Mouse (Mus musculus) CH12.LX (cell line): ENCODE results near the gene Frmd5. TPM values are rescaled to one million over a fixed set of nuclear protein-coding genes. Genes with fewer than 3 reads are reported as not detected.

Experiments
- DNase-seq: peaks from one replicate; pipeline ENCODE4 v3.0.0-alpha.2; 2013; ENCODE audit errors: extremely low read depth
- H3K27ac ChIP-seq: 2 replicates; pipeline ENCODE4 v1.5.1; 2012; ENCODE audit warnings: low read depth, mild to moderate bottlenecking, control low read depth, moderate library complexity; ENCODE audit not compliant: insufficient read depth
- H3K27me3 ChIP-seq: replicated peaks from 2 replicates; pipeline ENCODE3; 2012; ENCODE audit warnings: inconsistent platforms
- H3K36me3 ChIP-seq, 2 experiments: replicated peaks in 1 of 2; 2 replicates each; pipeline versions ENCODE3 to v1.6.1; 2012; ENCODE audit warnings: inconsistent platforms in 1 of 2, low read length in 1 of 2, mild to moderate bottlenecking in 1 of 2, mixed read lengths in 1 of 2, moderate library complexity in 1 of 2; ENCODE audit not compliant: control insufficient read depth in 1 of 2, insufficient read depth in 1 of 2
- H3K4me1 ChIP-seq, 2 experiments: 2 replicates each; pipeline ENCODE4 v1.6.1; 2012; ENCODE audit warnings: inconsistent platforms in 1 of 2, moderate library complexity in 1 of 2; ENCODE audit not compliant: insufficient read depth in 2 of 2, control insufficient read depth in 1 of 2
- H3K4me2 ChIP-seq: 2 replicates; pipeline ENCODE4 v1.6.1; 2012; ENCODE audit warnings: low read depth, mild to moderate bottlenecking, control low read depth; ENCODE audit not compliant: poor library complexity, insufficient read depth, severe bottlenecking
- H3K4me3 ChIP-seq, 3 experiments: fragments of 150-350 bp in 1 of 3; sonication (generic) in 1 of 3; replicated peaks in 1 of 3; 2 replicates each; pipeline versions ENCODE3 to v1.5.1; 2011 to 2012; ENCODE audit warnings: low read depth in 2 of 3, low read length in 2 of 3, mild to moderate bottlenecking in 2 of 3, moderate library complexity in 2 of 3, control low read depth in 1 of 3, improper control_type of control experiment in 1 of 3, inconsistent platforms in 1 of 3, mixed read lengths in 1 of 3; ENCODE audit not compliant: poor library complexity in 1 of 3
- H3K79me2 ChIP-seq: replicated peaks from 2 replicates; pipeline ENCODE4 v1.6.1; 2012; ENCODE audit warnings: mild to moderate bottlenecking, moderate library complexity; ENCODE audit not compliant: control insufficient read depth, poor library complexity, insufficient read depth, severe bottlenecking; ENCODE audit errors: extremely low read depth
- H3K9ac ChIP-seq: 2 replicates; pipeline ENCODE4 v1.6.1; 2012; ENCODE audit warnings: low read depth, mild to moderate bottlenecking, control low read depth, moderate library complexity; ENCODE audit not compliant: insufficient read depth
- H3K9me3 ChIP-seq: replicated peaks from 2 replicates; pipeline ENCODE3; 2012; ENCODE audit warnings: low read length, inconsistent platforms, mixed read lengths
- CHD1 ChIP-seq: IDR thresholded peaks from 2 replicates; pipeline ENCODE4 v1.6.1; 2012; ENCODE audit warnings: low read depth, low read length, improper control_type of control experiment, inconsistent platforms
- CHD2 ChIP-seq: IDR thresholded peaks from 2 replicates; pipeline ENCODE4 v1.6.1; 2011; ENCODE audit warnings: low read length, improper control_type of control experiment
- CTCF ChIP-seq, 2 experiments: IDR thresholded peaks in 1 of 2; conservative IDR thresholded peaks in 1 of 2; 2 replicates each; pipeline ENCODE4 v1.5.1; 2011 to 2012; ENCODE audit warnings: low read depth in 2 of 2, low read length in 2 of 2, improper control_type of control experiment in 1 of 2, inconsistent platforms in 1 of 2, mild to moderate bottlenecking in 1 of 2, moderate library complexity in 1 of 2
- ELF1 ChIP-seq: IDR thresholded peaks from 2 replicates; pipeline ENCODE4 v1.6.1; 2014; ENCODE audit warnings: low read depth, mild to moderate bottlenecking, inconsistent platforms, low read length, improper control_type of control experiment
- ETS1 ChIP-seq: conservative IDR thresholded peaks from 2 replicates; pipeline ENCODE4 v1.6.1; 2012; ENCODE audit warnings: low read depth, mild to moderate bottlenecking, inconsistent platforms, low read length, improper control_type of control experiment, moderate library complexity
- GABPA ChIP-seq: IDR thresholded peaks from 2 replicates; pipeline ENCODE4 v1.6.1; 2012; ENCODE audit warnings: low read depth, low read length, improper control_type of control experiment, inconsistent platforms; ENCODE audit not compliant: insufficient replicate concordance
- HCFC1 ChIP-seq: IDR thresholded peaks from 2 replicates; pipeline ENCODE4 v1.6.1; 2012; ENCODE audit warnings: low read depth, mild to moderate bottlenecking, inconsistent platforms, low read length, improper control_type of control experiment
- IRF4 ChIP-seq: IDR thresholded peaks from 2 replicates; pipeline ENCODE4 v1.6.1; 2014; ENCODE audit warnings: low read depth, mild to moderate bottlenecking, inconsistent platforms, low read length, improper control_type of control experiment
- KAT2A ChIP-seq: IDR thresholded peaks from 2 replicates; pipeline ENCODE4 v1.6.1; 2012; ENCODE audit warnings: low read length, improper control_type of control experiment, inconsistent platforms; ENCODE audit not compliant: insufficient replicate concordance
- MAX ChIP-seq: IDR thresholded peaks from 2 replicates; pipeline ENCODE4 v1.6.1; 2011; ENCODE audit warnings: low read length, improper control_type of control experiment
- MEF2A ChIP-seq: IDR thresholded peaks from 2 replicates; pipeline ENCODE4 v1.6.1; 2014; ENCODE audit warnings: low read depth, mild to moderate bottlenecking, inconsistent platforms, low read length, improper control_type of control experiment, borderline replicate concordance
- MXI1 ChIP-seq: IDR thresholded peaks from 2 replicates; pipeline ENCODE4 v1.6.1; 2011; ENCODE audit warnings: mild to moderate bottlenecking, low read depth, low read length, improper control_type of control experiment
- MYC ChIP-seq: IDR thresholded peaks from 2 replicates; pipeline ENCODE4 v1.6.1; 2011; ENCODE audit warnings: low read depth, mild to moderate bottlenecking, improper control_type of control experiment, low read length
- NELFE ChIP-seq: IDR thresholded peaks from 2 replicates; pipeline ENCODE4 v1.6.1; 2011; ENCODE audit warnings: low read depth, low read length, improper control_type of control experiment
- PAX5 ChIP-seq: IDR thresholded peaks from 2 replicates; pipeline ENCODE4 v1.6.1; 2012; ENCODE audit warnings: low read length, inconsistent platforms, mixed read lengths
- POLR2A ChIP-seq: IDR thresholded peaks from 2 replicates; pipeline ENCODE4 v1.6.1; 2011; ENCODE audit warnings: low read depth, mild to moderate bottlenecking, improper control_type of control experiment, low read length
- RAD21 ChIP-seq: IDR thresholded peaks from 2 replicates; pipeline ENCODE4 v1.6.1; 2011; ENCODE audit warnings: low read depth, mild to moderate bottlenecking, low read length, improper control_type of control experiment, moderate library complexity
- RCOR1 ChIP-seq: conservative IDR thresholded peaks from 2 replicates; pipeline ENCODE4 v1.6.1; 2012; ENCODE audit warnings: low read depth, mild to moderate bottlenecking, inconsistent platforms, low read length, improper control_type of control experiment
- SIN3A ChIP-seq: IDR thresholded peaks from 2 replicates; pipeline ENCODE4 v1.6.1; 2012; ENCODE audit warnings: low read length, improper control_type of control experiment, inconsistent platforms
- SMC3 ChIP-seq: IDR thresholded peaks from 2 replicates; pipeline ENCODE4 v1.6.1; 2011; ENCODE audit warnings: low read depth, low read length, improper control_type of control experiment
- TCF12 ChIP-seq: IDR thresholded peaks from 2 replicates; pipeline ENCODE4 v1.6.1; 2014; ENCODE audit warnings: low read depth, mild to moderate bottlenecking, inconsistent platforms, low read length, improper control_type of control experiment
- USF1 ChIP-seq: IDR thresholded peaks from 2 replicates; pipeline ENCODE4 v1.6.1; 2014; ENCODE audit warnings: low read depth, mild to moderate bottlenecking, inconsistent platforms, low read length, improper control_type of control experiment
- USF2 ChIP-seq: conservative IDR thresholded peaks from 2 replicates; pipeline ENCODE4 v1.6.1; 2011; ENCODE audit warnings: low read depth, low read length, improper control_type of control experiment
- ZKSCAN1 ChIP-seq: IDR thresholded peaks from 2 replicates; pipeline ENCODE4 v1.6.1; 2012; ENCODE audit warnings: low read depth, inconsistent platforms, low read length, improper control_type of control experiment, borderline replicate concordance
- ZMIZ1 ChIP-seq: IDR thresholded peaks from 2 replicates; pipeline ENCODE4 v1.6.1; 2012; ENCODE audit warnings: low read depth, mild to moderate bottlenecking, inconsistent platforms, low read length, improper control_type of control experiment
- ZNF384 ChIP-seq: IDR thresholded peaks from 2 replicates; pipeline ENCODE4 v1.6.1; 2012; ENCODE audit warnings: low read depth, low read length, improper control_type of control experiment, inconsistent platforms
- dilution Hi-C: fragments of 300-500 bp; cut with MboI; formaldehyde crosslinking; loops from 2 replicates; pipeline ENCODE4 v1.14.3; 2020; ENCODE audit warnings: low sequenced_read_pairs; ENCODE audit not compliant: extremely low pct_unique_long_range_greater_than_20kb, extremely low pct_ligation_motif_present
- in situ Hi-C: fragments of 300-500 bp; cut with MboI; formaldehyde crosslinking; loops from 3 replicates; pipeline ENCODE4 v1.14.3; 2019; ENCODE audit warnings: low sequenced_read_pairs, low pct_ligation_motif_present, low pct_unique_long_range_greater_than_20kb, mixed read lengths
- polyA plus RNA-seq: library from polyadenylated mRNA; unstranded; fragments of >175 nt; gene quantifications from 2 replicates; pipeline ENCODE4 v1.2.1, GENCODE M21; 2012; ENCODE audit warnings: low read depth; ENCODE audit not compliant: insufficient read length
- total RNA-seq, 2 experiments: library from RNA; depleted of rRNA; stranded (reverse); fragments of 300-350 nt in 1 of 2; fragments of >200 nt in 1 of 2; gene quantifications; 2 replicates each; pipeline ENCODE4 v1.2.3; 2012 to 2014

Frmd5 gene
- total and polyA plus RNA-seq, 3 experiments: 1.9 to 3.5 (median 3.2) TPM

- Histone ChIP-seq H3K4me2 (no peak overlapping the region), H3K27me3 (no peaks in the 10 kb centered on the region), H3K9ac (no peak overlapping the region), H3K4me3 (no peak overlapping the region), H3K79me2 (no peaks in the 10 kb centered on the region), H3K36me3 (no peaks in the 10 kb centered on the region), H3K27ac (no peak overlapping the region), H3K4me1 (peaks cover 7 to 25% of the 10 kb centered on the region in 2 experiments), H3K9me3 (peaks cover 2% of the 10 kb centered on the region)
- dilution Hi-C loops: no loop called here
- DNase-seq: no peak
- in situ Hi-C loops: no loop called here
- TF ChIP-seq CHD2 (no peak), SIN3A (no peak), HCFC1 (no peak), MEF2A (no peak), MYC (no peak), MXI1 (no peak), PAX5 (no peak), ETS1 (no peak), NELFE (no peak), ZKSCAN1 (no peak), CHD1 (no peak), ELF1 (no peak), ZNF384 (no peak), CTCF (conservative IDR thresholded peaks at IDR 0.05 in 1 of 2, IDR thresholded peaks at IDR 0.05 in 1 of 2; ENCODE audit: low read depth in 2 of 2, low read length in 2 of 2) (peak in 1 of 2 experiments; percentile 49; a peak in 2 of 4 replicates), USF1 (no peak), IRF4 (no peak), SMC3 (peak; percentile 23; the same call in 1 of the 2 replicates), ZMIZ1 (no peak), POLR2A (no peak), MAX (no peak), USF2 (no peak), KAT2A (no peak), GABPA (no peak), RAD21 (peak; percentile 51), TCF12 (no peak), RCOR1 (no peak)
These were observed 17.1 kb downstream of the Frmd5 start for GRCm38 (mm10) chr2:121789777-121790176.
